Mouse (Mus musculus): ENCODE data around the gene Slc25a20. TPM values are rescaled to one million over a fixed set of nuclear protein-coding genes. Genes with fewer than 3 reads are reported as not detected.

The Slc25a20 gene
- polyA plus RNA-seq, 1 experiment: 27.7 TPM

- no peak overlapping the region for H3K4me3 ChIP-seq
Measured at GRCm38 (mm10) chr9:108686475-108686887, 24.6 kb downstream of the Slc25a20 start.

GRCm38 (mm10) chr9:108687181-108687580 lies 25.3 kb downstream of the Slc25a20 start:
- Histone ChIP-seq H3K36me3 (ENCODE audit: control insufficient read depth, insufficient read depth) (no peaks in the 10 kb centered on the region), H3K4me2 (ENCODE audit: low read depth) (peak overlapping the region; percentile 58), H3K27me3 (ENCODE audit: control insufficient read depth, insufficient read depth, insufficient read length) (no peaks in the 10 kb centered on the region), H3K4me3 (no peak overlapping the region), H3ac (ENCODE audit: control insufficient read depth, insufficient read length) (no peak overlapping the region), H3K79me2 (ENCODE audit: control insufficient read depth, insufficient read depth) (no peaks in the 10 kb centered on the region)
- TF ChIP-seq MAX (IDR thresholded peaks at IDR 0.05; ENCODE audit: low read depth): no peak
- TF ChIP-seq REST (IDR thresholded peaks at IDR 0.05; ENCODE audit: insufficient read depth, insufficient read length): no peak
- no peak for TF ChIP-seq CEBPB (IDR thresholded peaks at IDR 0.05; ENCODE audit: insufficient read depth, poor library complexity, severe bottlenecking)
- no peak for TF ChIP-seq MYOG (IDR thresholded peaks at IDR 0.05; ENCODE audit: control insufficient read depth in 1 of 3, insufficient read depth in 1 of 3, insufficient read length in 2 of 3, low read depth in 2 of 3)
- TF ChIP-seq USF1 (IDR thresholded peaks at IDR 0.05; ENCODE audit: low read depth): no peak
- TF ChIP-seq E2F4 (IDR thresholded peaks at IDR 0.05; ENCODE audit: insufficient read depth): no peak
- no peak for TF ChIP-seq POLR2AphosphoS2 (IDR thresholded peaks at IDR 0.05; ENCODE audit: insufficient read length, low read depth)
- no peak for TF ChIP-seq SRF (IDR thresholded peaks at IDR 0.05; ENCODE audit: control insufficient read depth, insufficient read length, low read depth)
- no peak for TF ChIP-seq TCF12 (IDR thresholded peaks at IDR 0.05; ENCODE audit: insufficient read depth, poor library complexity, severe bottlenecking)
- no peak for TF ChIP-seq TCF3 (IDR thresholded peaks at IDR 0.05; ENCODE audit: insufficient read length, low read depth)
- no peak for TF ChIP-seq POLR2A (IDR thresholded peaks at IDR 0.05; ENCODE audit: insufficient read length, low read depth)
- TF ChIP-seq MYOD1 (IDR thresholded peaks at IDR 0.05; ENCODE audit: control insufficient read depth in 1 of 3, insufficient read length in 2 of 3, low read depth in 2 of 3): no peak

More at GRCm38 (mm10) chr9:108686475-108686887, 24.6 kb downstream of the Slc25a20 start:
- H3K4me2 ChIP-seq (ENCODE audit: low read depth): peak overlapping the region; percentile 46
- no peak overlapping the region for H3ac ChIP-seq (ENCODE audit: control insufficient read depth, insufficient read length)
- H3K27me3 ChIP-seq (ENCODE audit: control insufficient read depth, insufficient read depth, insufficient read length): no peaks in the 10 kb centered on the region
- no peaks in the 10 kb centered on the region for H3K36me3 ChIP-seq (ENCODE audit: control insufficient read depth, insufficient read depth)
- peak in 1 of 3 experiments; percentile 46 for TF ChIP-seq MYOG (IDR thresholded peaks at IDR 0.05; ENCODE audit: control insufficient read depth in 1 of 3, insufficient read depth in 1 of 3, insufficient read length in 2 of 3, low read depth in 2 of 3)
- no peak for TF ChIP-seq USF1 (IDR thresholded peaks at IDR 0.05; ENCODE audit: low read depth)
- TF ChIP-seq REST (IDR thresholded peaks at IDR 0.05; ENCODE audit: insufficient read depth, insufficient read length): no peak
- peak; percentile 43 to 84 (median 75) for TF ChIP-seq MYOD1 (IDR thresholded peaks at IDR 0.05; ENCODE audit: control insufficient read depth in 1 of 3, insufficient read length in 2 of 3, low read depth in 2 of 3)
- TF ChIP-seq POLR2A (IDR thresholded peaks at IDR 0.05; ENCODE audit: insufficient read length, low read depth): no peak
- peak; percentile 36 for TF ChIP-seq TCF12 (IDR thresholded peaks at IDR 0.05; ENCODE audit: insufficient read depth, poor library complexity, severe bottlenecking)
- no peaks in the 10 kb centered on the region for H3K79me2 ChIP-seq (ENCODE audit: control insufficient read depth, insufficient read depth)

- Histone ChIP-seq H3K36me3 (ENCODE audit: control insufficient read depth, insufficient read depth) (no peaks in the 10 kb centered on the region), H3K27me3 (ENCODE audit: control insufficient read depth, insufficient read depth, insufficient read length) (no peaks in the 10 kb centered on the region), H3K79me2 (ENCODE audit: control insufficient read depth, insufficient read depth) (peaks cover 3% of the 10 kb centered on the region), H3ac (ENCODE audit: control insufficient read depth, insufficient read length) (no peak overlapping the region), H3K4me3 (no peak overlapping the region), H3K4me2 (ENCODE audit: low read depth) (peak overlapping the region; percentile 58)
- TF ChIP-seq TCF3 (IDR thresholded peaks at IDR 0.05; ENCODE audit: insufficient read length, low read depth) (no peak), MAX (IDR thresholded peaks at IDR 0.05; ENCODE audit: low read depth) (no peak)
Measured at GRCm38 (mm10) chr9:108687686-108688085, 25.8 kb downstream of the Slc25a20 start.

- Histone ChIP-seq H3K79me2 (ENCODE audit: control insufficient read depth, insufficient read depth) (peaks cover 11% of the 10 kb centered on the region), H3K36me3 (ENCODE audit: control insufficient read depth, insufficient read depth) (no peaks in the 10 kb centered on the region), H3K4me3 (no peak overlapping the region), H3K4me2 (ENCODE audit: low read depth) (no peak overlapping the region), H3ac (ENCODE audit: control insufficient read depth, insufficient read length) (no peak overlapping the region), H3K27me3 (ENCODE audit: control insufficient read depth, insufficient read depth, insufficient read length) (no peaks in the 10 kb centered on the region)
- no peak for TF ChIP-seq E2F4 (IDR thresholded peaks at IDR 0.05; ENCODE audit: insufficient read depth)
- TF ChIP-seq CEBPB (IDR thresholded peaks at IDR 0.05; ENCODE audit: insufficient read depth, poor library complexity, severe bottlenecking): no peak
- no peak for TF ChIP-seq POLR2AphosphoS2 (IDR thresholded peaks at IDR 0.05; ENCODE audit: insufficient read length, low read depth)
- TF ChIP-seq MYOD1 (IDR thresholded peaks at IDR 0.05; ENCODE audit: control insufficient read depth in 1 of 3, insufficient read length in 2 of 3, low read depth in 2 of 3): no peak
- no peak for TF ChIP-seq TCF12 (IDR thresholded peaks at IDR 0.05; ENCODE audit: insufficient read depth, poor library complexity, severe bottlenecking)
- TF ChIP-seq MYOG (IDR thresholded peaks at IDR 0.05; ENCODE audit: control insufficient read depth in 1 of 3, insufficient read depth in 1 of 3, insufficient read length in 2 of 3, low read depth in 2 of 3): no peak
- no peak for TF ChIP-seq TCF3 (IDR thresholded peaks at IDR 0.05; ENCODE audit: insufficient read length, low read depth)
- no peak for TF ChIP-seq REST (IDR thresholded peaks at IDR 0.05; ENCODE audit: insufficient read depth, insufficient read length)
- no peak for TF ChIP-seq USF1 (IDR thresholded peaks at IDR 0.05; ENCODE audit: low read depth)
- TF ChIP-seq POLR2A (IDR thresholded peaks at IDR 0.05; ENCODE audit: insufficient read length, low read depth): no peak
- no peak for TF ChIP-seq SRF (IDR thresholded peaks at IDR 0.05; ENCODE audit: control insufficient read depth, insufficient read length, low read depth)
- TF ChIP-seq MAX (IDR thresholded peaks at IDR 0.05; ENCODE audit: low read depth): no peak
Measured at GRCm38 (mm10) chr9:108688451-108688850, 26.6 kb downstream of the Slc25a20 start.

GRCm38 (mm10) chr9:108689106-108689505 lies 27.2 kb downstream of the Slc25a20 start, which contains the start of gene Prkar2a:
Gene Prkar2a, plus strand, starts transcription at chr9:108689314.
- Histone ChIP-seq H3K79me2 (ENCODE audit: control insufficient read depth, insufficient read depth) (peaks cover 18% of the 10 kb centered on the region), H3K4me2 (ENCODE audit: low read depth) (peak within 1 kb of the TSS; percentile 39), H3K4me3 (no peak within 1 kb of the TSS), H3ac (ENCODE audit: control insufficient read depth, insufficient read length) (no peak within 1 kb of the TSS), H3K36me3 (ENCODE audit: control insufficient read depth, insufficient read depth) (no peaks in the 10 kb centered on the region), H3K27me3 (ENCODE audit: control insufficient read depth, insufficient read depth, insufficient read length) (no peaks in the 10 kb centered on the region)
- no peak for TF ChIP-seq MAX (IDR thresholded peaks at IDR 0.05; ENCODE audit: low read depth)
- TF ChIP-seq MYOG (IDR thresholded peaks at IDR 0.05; ENCODE audit: control insufficient read depth in 1 of 3, insufficient read depth in 1 of 3, insufficient read length in 2 of 3, low read depth in 2 of 3): peak in 1 of 3 experiments; percentile 22

Measured in myocyte (in vitro differentiated cells).